Mouse (Mus musculus): Measurements from ENCODE around the gene Pmis2.

- no peak for TF ChIP-seq CTCF (IDR thresholded peaks at IDR 0.05; ENCODE audit: control insufficient read depth, insufficient read depth, low read length)
- TF ChIP-seq POLR2A (IDR thresholded peaks at IDR 0.05; ENCODE audit: borderline replicate concordance, control insufficient read depth, low read depth, low read length) = no peak
Observed at GRCm38 (mm10) chr7:30683425-30683824, 12.0 kb upstream of the Pmis2 start.

Measured in bone marrow, adult 2 months (tissue).